Mouse (Mus musculus): ENCODE data around the gene Tcf20.
"Not testable (repeated sequence)": the region's sequence is repeated elsewhere in the genome, so short reads cannot be mapped to it uniquely, and the experiment has no call there.

Tcf20 gene

GRCm38 (mm10) chr15:82814321-82814720 lies 173.4 kb downstream of the Tcf20 start:
- DNase-seq (ENCODE audit: inconsistent ontology term) = no peak

GRCm38 (mm10) chr15:82810556-82810955 lies 177.1 kb downstream of the Tcf20 start:
- no peak for DNase-seq (ENCODE audit: inconsistent ontology term)

- no peak for DNase-seq (ENCODE audit: inconsistent ontology term)
Observed at GRCm38 (mm10) chr15:82809511-82809910, 178.2 kb downstream of the Tcf20 start.

- no peak for DNase-seq (ENCODE audit: inconsistent ontology term)
Observed at GRCm38 (mm10) chr15:82806969-82807763, 180.5 kb downstream of the Tcf20 start.

- peak; percentile 53 for DNase-seq (ENCODE audit: inconsistent ontology term)
Observed at GRCm38 (mm10) chr15:82804708-82805639, 182.7 kb downstream of the Tcf20 start.

- no peak for DNase-seq (ENCODE audit: inconsistent ontology term)
Observed at GRCm38 (mm10) chr15:82795936-82796440, 191.7 kb downstream of the Tcf20 start.

- DNase-seq (ENCODE audit: inconsistent ontology term) = no peak
Observed at GRCm38 (mm10) chr15:82794277-82794676, 193.4 kb downstream of the Tcf20 start, which contains the start of gene Cyp2d26. Cyp2d26 (minus strand) TSS chr15:82794294.

- no peak for DNase-seq (ENCODE audit: inconsistent ontology term)
Observed at GRCm38 (mm10) chr15:82793868-82794267, 193.8 kb downstream of the Tcf20 start.

- DNase-seq (ENCODE audit: inconsistent ontology term) = no peak
Observed at GRCm38 (mm10) chr15:82793454-82793853, 194.2 kb downstream of the Tcf20 start.

- DNase-seq (ENCODE audit: inconsistent ontology term) = no peak
Observed at GRCm38 (mm10) chr15:82792566-82792965, 195.1 kb downstream of the Tcf20 start.

GRCm38 (mm10) chr15:82784581-82784980 lies 203.1 kb downstream of the Tcf20 start:
- DNase-seq (ENCODE audit: inconsistent ontology term) = no peak

GRCm38 (mm10) chr15:82783800-82784199 lies 203.9 kb downstream of the Tcf20 start:
- no peak for DNase-seq (ENCODE audit: inconsistent ontology term)

GRCm38 (mm10) chr15:82777856-82778255 lies 209.8 kb downstream of the Tcf20 start:
- not testable (repeated sequence) for DNase-seq (ENCODE audit: inconsistent ontology term)

- no peak for DNase-seq (ENCODE audit: inconsistent ontology term)
Observed at GRCm38 (mm10) chr15:82765943-82766342, 221.7 kb downstream of the Tcf20 start.

- DNase-seq (ENCODE audit: inconsistent ontology term) = no peak
Observed at GRCm38 (mm10) chr15:82764881-82765280, 222.8 kb downstream of the Tcf20 start.

- DNase-seq (ENCODE audit: inconsistent ontology term) = no peak
Observed at GRCm38 (mm10) chr15:82763631-82764420, 223.8 kb downstream of the Tcf20 start, which contains the start of gene Cyp2d40. Cyp2d40 (minus strand) TSS chr15:82764183.
